Mouse (Mus musculus) midbrain, embryonic 16.5 days (tissue): ENCODE measurements around the gene Ccdc183. TPM values are rescaled to one million over a fixed set of nuclear protein-coding genes. Genes with fewer than 3 reads are reported as not detected.
A peak's percentile ranks its signal among the peaks of the same experiment; 100 is the strongest.

Experiments used
- ATAC-seq: fragments of 200-750 bp; cut with Nextera tagmentation; 2 replicates; pipeline ENCODE4 v1.8.0; 2017; ENCODE audit warnings: moderate TSS enrichment
- H3K27ac ChIP-seq: fragments of 300-500 bp; sonication (generic); 2 replicates; pipeline ENCODE4 v1.5.1; 2014; ENCODE audit warnings: mild to moderate bottlenecking, low read length, mixed read lengths
- H3K27me3 ChIP-seq: fragments of 300-500 bp; sonication (generic); 2 replicates; pipeline ENCODE4 v1.6.1; 2014; ENCODE audit warnings: low read depth, low read length, mixed read lengths; ENCODE audit not compliant: control insufficient read depth, insufficient read depth
- H3K36me3 ChIP-seq: fragments of 300-500 bp; sonication (generic); 2 replicates; pipeline ENCODE4 v1.6.1; 2014; ENCODE audit warnings: mild to moderate bottlenecking, low read length, moderate library complexity, mixed read lengths; ENCODE audit not compliant: control insufficient read depth, insufficient read depth
- H3K4me1 ChIP-seq: fragments of 300-500 bp; sonication (generic); 2 replicates; pipeline ENCODE4 v1.6.1; 2014; ENCODE audit warnings: mild to moderate bottlenecking, low read length, mixed read lengths; ENCODE audit not compliant: control insufficient read depth, insufficient read depth
- H3K4me2 ChIP-seq: fragments of 300-500 bp; sonication (generic); 2 replicates; pipeline ENCODE4 v1.6.1; 2014; ENCODE audit warnings: mild to moderate bottlenecking, low read length, mixed read lengths
- H3K4me3 ChIP-seq: fragments of 300-500 bp; sonication (generic); 2 replicates; pipeline ENCODE4 v1.5.1; 2014; ENCODE audit warnings: low read depth, mild to moderate bottlenecking, low read length, moderate library complexity, mixed read lengths
- H3K9ac ChIP-seq: fragments of 300-500 bp; sonication (generic); 2 replicates; pipeline ENCODE4 v1.6.1; 2014; ENCODE audit warnings: low read depth, low read length, mixed read lengths
- H3K9me3 ChIP-seq: fragments of 300-500 bp; sonication (generic); replicated peaks from 2 replicates; pipeline ENCODE4 v1.6.1; 2014; ENCODE audit warnings: mild to moderate bottlenecking, low read length, mixed read lengths; ENCODE audit not compliant: control insufficient read depth, poor library complexity, severe bottlenecking
- WGBS: fragments of 180-500 bp; shearing (Covaris S2); extraction: QIAGEN DNeasy Blood & Tissue Kit; methylation state at CpG from one replicate; pipeline ENCODE4 v1.1.7; 2014; 5-methylcytosine and 5-hydroxymethylcytosine counted together
- polyA plus RNA-seq: library from polyadenylated mRNA; unstranded; fragments of >200 nt; fragmentation: Nextera tagmentation; extraction: Ambion mirVana; gene quantifications from 2 replicates; pipeline ENCODE4 v1.2.1, GENCODE M21; 2015

Gene Ccdc183
- polyA plus RNA-seq, 1 experiment from 2014 or later, result 0.24 TPM

DNA sequence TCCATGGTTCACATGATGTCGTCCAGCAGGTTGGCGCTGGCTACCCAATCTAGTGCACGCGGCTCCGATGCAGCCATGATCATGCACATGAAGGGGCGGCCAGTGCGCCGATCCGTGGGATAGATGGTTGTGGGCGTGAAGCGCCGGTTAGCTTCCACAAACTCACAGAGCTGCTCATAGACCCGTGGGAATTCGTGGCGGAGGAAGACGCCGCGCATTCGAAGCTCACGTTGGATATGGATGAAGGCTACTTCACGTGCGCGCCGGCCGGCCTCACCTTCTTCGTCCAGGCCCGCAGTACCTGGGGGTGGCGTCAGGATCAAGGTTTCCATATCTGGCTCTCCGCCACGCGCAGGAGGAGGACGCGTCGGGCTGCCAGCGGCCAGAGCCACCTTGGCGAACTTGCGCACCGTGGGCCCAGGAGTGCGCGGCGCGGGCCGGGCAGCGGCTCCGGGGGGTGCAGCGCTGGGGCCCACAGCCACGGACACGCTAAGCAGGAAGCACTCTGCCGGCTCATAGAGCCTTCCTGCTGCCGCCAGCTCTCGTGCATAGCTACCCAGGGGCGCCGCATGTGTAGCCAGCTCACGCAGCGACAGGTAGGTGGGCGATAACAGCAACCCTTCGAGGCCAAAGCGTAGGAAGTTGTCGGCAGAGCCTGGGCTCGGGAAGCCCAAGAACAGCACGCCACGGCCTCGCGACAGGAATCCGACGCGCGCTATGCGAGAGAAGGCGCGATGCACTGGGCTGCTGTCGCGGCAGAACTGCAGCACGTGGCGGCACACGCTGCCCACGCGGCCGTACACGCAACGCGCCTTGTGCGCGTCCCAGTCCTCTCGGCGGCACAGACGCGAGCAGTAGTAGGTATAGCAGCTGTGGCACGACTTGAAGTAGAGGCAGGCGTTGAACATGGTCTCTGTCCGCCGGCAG is 40.2 kb downstream of the Ccdc183 start:
- Histone ChIP-seq H3K9me3 (no peaks in the 10 kb centered on the region), H3K4me2 (peak overlapping the region; percentile 27; the same call in 1 of the 2 replicates), H3K4me1 (peaks cover 55% of the 10 kb centered on the region), H3K27ac (no peak overlapping the region), H3K36me3 (peaks cover 17% of the 10 kb centered on the region; the same call in 1 of the 2 replicates), H3K4me3 (peak overlapping the region; percentile 14; the same call in 1 of the 2 replicates), H3K27me3 (peaks cover 49% of the 10 kb centered on the region), H3K9ac (no peak overlapping the region)
- WGBS, result 18% methylated on average over 92 of the region's 92 CpGs
- no peak for ATAC-seq

- H3K4me2 ChIP-seq, result no peak overlapping the region; the same call in 1 of the 2 replicates
- H3K36me3 ChIP-seq, result peaks cover 17% of the 10 kb centered on the region; the same call in 1 of the 2 replicates
- no peak for ATAC-seq
- no peak overlapping the region for H3K27ac ChIP-seq
- H3K4me3 ChIP-seq, result no peak overlapping the region
- 69% methylated on average over 16 of the region's 16 CpGs for WGBS
- H3K9me3 ChIP-seq, result no peaks in the 10 kb centered on the region
- H3K4me1 ChIP-seq, result peaks cover 49% of the 10 kb centered on the region
- peaks cover 49% of the 10 kb centered on the region for H3K27me3 ChIP-seq
- H3K9ac ChIP-seq, result 0 out of 2 replicates have a peak overlapping the region, but pooled peaks have one; percentile 74
Observed at GRCm38 (mm10) chr2:25576028-25576850, 41.2 kb downstream of the Ccdc183 start.

- Histone ChIP-seq H3K4me3 (peak overlapping the region; percentile 52), H3K27me3 (peaks cover 47% of the 10 kb centered on the region), H3K9me3 (no peaks in the 10 kb centered on the region), H3K4me1 (peaks cover 43% of the 10 kb centered on the region), H3K27ac (peak overlapping the region; percentile 93), H3K36me3 (peaks cover 17% of the 10 kb centered on the region; the same call in 1 of the 2 replicates), H3K9ac (peak overlapping the region; percentile 74), H3K4me2 (peak overlapping the region; percentile 96)
- WGBS, result 16% methylated on average over 20 of the region's 21 CpGs
- no peak for ATAC-seq
Observed at GRCm38 (mm10) chr2:25575432-25576027, 41.9 kb downstream of the Ccdc183 start.

GRCm38 (mm10) chr2:25574579-25575431 is 42.7 kb downstream of the Ccdc183 start, which contains the start of the genes Mamdc4 and Phpt1:
Gene Mamdc4, minus strand, starts transcription at chr2:25574845.
Gene Phpt1, minus strand, starts transcription at chr2:25575224.
- Histone ChIP-seq H3K36me3 (peaks cover 17% of the 10 kb centered on the region; the same call in 1 of the 2 replicates), H3K27me3 (peaks cover 40% of the 10 kb centered on the region), H3K27ac (peak within 1 kb of the TSS; percentile 93), H3K4me1 (peaks cover 36% of the 10 kb centered on the region), H3K9me3 (no peaks in the 10 kb centered on the region), H3K4me3 (peak within 1 kb of the TSS; percentile 52), H3K4me2 (peak within 1 kb of the TSS; percentile 96), H3K9ac (peak within 1 kb of the TSS; percentile 74)
- peak; percentile 98 for ATAC-seq
- under 1% methylated on average over 43 of the region's 45 CpGs for WGBS

- 14% methylated on average over 11 of the region's 11 CpGs for WGBS
- Histone ChIP-seq H3K36me3 (peaks cover 17% of the 10 kb centered on the region; the same call in 1 of the 2 replicates), H3K9ac (peak overlapping the region; percentile 74), H3K4me1 (peaks cover 31% of the 10 kb centered on the region), H3K4me2 (peak overlapping the region; percentile 96), H3K9me3 (no peaks in the 10 kb centered on the region), H3K4me3 (peak overlapping the region; percentile 52), H3K27me3 (peaks cover 33% of the 10 kb centered on the region), H3K27ac (peak overlapping the region; percentile 93)
- ATAC-seq, result peak; percentile 1; the same call in 1 of the 2 replicates
Observed at GRCm38 (mm10) chr2:25574136-25574535, 43.3 kb downstream of the Ccdc183 start.

- H3K4me2 ChIP-seq, result no peak overlapping the region; the same call in 1 of the 2 replicates
- no peak overlapping the region for H3K9ac ChIP-seq
- peaks cover 10% of the 10 kb centered on the region; the same call in 1 of the 2 replicates for H3K36me3 ChIP-seq
- H3K27me3 ChIP-seq, result peaks cover 22% of the 10 kb centered on the region
- no peak overlapping the region for H3K27ac ChIP-seq
- WGBS, result 97% methylated on average over 2 of the region's 2 CpGs
- H3K4me1 ChIP-seq, result peaks cover 30% of the 10 kb centered on the region
- no peak for ATAC-seq
- no peaks in the 10 kb centered on the region for H3K9me3 ChIP-seq
- no peak overlapping the region for H3K4me3 ChIP-seq
Observed at GRCm38 (mm10) chr2:25573068-25573467, 44.4 kb downstream of the Ccdc183 start.

GRCm38 (mm10) chr2:25571221-25571620 is 46.3 kb downstream of the Ccdc183 start:
- Histone ChIP-seq H3K4me2 (no peak overlapping the region), H3K27ac (no peak overlapping the region), H3K4me3 (no peak overlapping the region), H3K36me3 (no peaks in the 10 kb centered on the region; the same call in 1 of the 2 replicates), H3K27me3 (peaks cover 4% of the 10 kb centered on the region), H3K9ac (no peak overlapping the region), H3K9me3 (no peaks in the 10 kb centered on the region), H3K4me1 (peaks cover 20% of the 10 kb centered on the region)
- no peak for ATAC-seq
- 89% methylated on average over 4 of the region's 4 CpGs for WGBS
